Mouse (Mus musculus) gastrocnemius, adult 2 months (tissue): ENCODE measurements around the gene Ror1. TPM values are rescaled to one million over a fixed set of nuclear protein-coding genes. Genes with fewer than 3 reads are reported as not detected.

Experiments
- DNase-seq: peaks from one replicate; pipeline ENCODE4 v3.0.0; 2022
- H3K27ac ChIP-seq: fragments of 200-600 bp; 2 replicates; pipeline ENCODE4 v1.8.1; 2022; ENCODE audit warnings: mild to moderate bottlenecking
- H3K4me3 ChIP-seq: fragments of 200-600 bp; 2 replicates; pipeline ENCODE4 v1.8.1; 2022; ENCODE audit warnings: mild to moderate bottlenecking, moderate library complexity
- CTCF ChIP-seq: fragments of 200-600 bp; IDR thresholded peaks from 2 replicates; pipeline ENCODE4 v1.8.1; 2022; ENCODE audit warnings: antibody characterized with exemption, mild to moderate bottlenecking, moderate library complexity
- intact Hi-C: fragments of 180-260 bp; cut with DNase I; formaldehyde crosslinking; loops from one replicate; pipeline ENCODE4 v1.15.1; 2025
- total RNA-seq, 2 experiments: library from RNA; stranded (reverse); gene quantifications; 2 replicates each; pipeline ENCODE4 v1.2.3; 2021

Ror1 gene
- total RNA-seq, 2 experiments from 2014 or later: 0.79 to 1.5 TPM

DNA sequence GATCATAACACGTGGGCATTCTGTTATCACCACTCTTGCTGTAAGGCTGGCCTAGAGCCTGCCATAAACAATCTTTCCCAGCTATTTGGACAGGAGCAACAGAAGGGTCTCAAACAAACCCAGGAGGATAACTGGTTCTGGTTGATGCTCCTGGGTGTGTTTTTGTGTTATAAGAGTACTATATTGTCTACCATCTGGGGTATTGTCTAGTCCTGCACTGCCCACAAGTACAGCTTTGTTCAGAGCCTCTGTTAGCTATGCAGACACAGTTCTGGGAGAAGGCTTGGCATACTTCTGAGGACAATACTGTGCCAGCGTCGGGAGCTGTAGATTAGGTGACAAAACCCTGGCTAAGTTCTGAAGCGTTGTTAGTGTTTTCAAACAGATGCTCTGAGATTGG is 113.5 kb downstream of the Ror1 start:
- H3K4me3 ChIP-seq: no peak overlapping the region
- DNase-seq: no peak
- no peak overlapping the region for H3K27ac ChIP-seq
- intact Hi-C loops: no loop called here
- TF ChIP-seq CTCF: no peak

DNA sequence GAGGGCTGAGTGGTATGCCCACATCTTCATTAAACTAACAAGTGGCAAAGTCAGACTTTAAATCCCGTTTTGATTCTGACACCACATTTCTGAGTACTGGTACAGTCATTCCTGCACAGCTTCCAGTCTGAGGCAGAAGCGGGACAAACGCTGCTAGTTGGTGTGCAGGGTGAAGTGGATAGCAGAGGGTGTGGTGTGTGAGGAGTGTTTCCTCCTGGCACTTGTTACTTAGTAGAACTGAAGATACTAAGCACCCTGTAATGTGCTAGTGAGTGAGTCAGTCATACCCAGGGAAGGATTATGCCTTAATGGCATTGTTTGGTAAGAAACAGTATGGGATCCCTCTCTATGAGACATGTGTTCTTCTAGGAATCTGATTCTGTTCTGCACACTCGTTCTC is 115.7 kb downstream of the Ror1 start:
- intact Hi-C loops: loop anchor here (5.0 kb wide), 1 partner anchor 196 kb away; no protein-coding TSS in a partner anchor
- no peak overlapping the region for H3K27ac ChIP-seq
- no peak overlapping the region for H3K4me3 ChIP-seq
- no peak for DNase-seq
- no peak for TF ChIP-seq CTCF

DNA sequence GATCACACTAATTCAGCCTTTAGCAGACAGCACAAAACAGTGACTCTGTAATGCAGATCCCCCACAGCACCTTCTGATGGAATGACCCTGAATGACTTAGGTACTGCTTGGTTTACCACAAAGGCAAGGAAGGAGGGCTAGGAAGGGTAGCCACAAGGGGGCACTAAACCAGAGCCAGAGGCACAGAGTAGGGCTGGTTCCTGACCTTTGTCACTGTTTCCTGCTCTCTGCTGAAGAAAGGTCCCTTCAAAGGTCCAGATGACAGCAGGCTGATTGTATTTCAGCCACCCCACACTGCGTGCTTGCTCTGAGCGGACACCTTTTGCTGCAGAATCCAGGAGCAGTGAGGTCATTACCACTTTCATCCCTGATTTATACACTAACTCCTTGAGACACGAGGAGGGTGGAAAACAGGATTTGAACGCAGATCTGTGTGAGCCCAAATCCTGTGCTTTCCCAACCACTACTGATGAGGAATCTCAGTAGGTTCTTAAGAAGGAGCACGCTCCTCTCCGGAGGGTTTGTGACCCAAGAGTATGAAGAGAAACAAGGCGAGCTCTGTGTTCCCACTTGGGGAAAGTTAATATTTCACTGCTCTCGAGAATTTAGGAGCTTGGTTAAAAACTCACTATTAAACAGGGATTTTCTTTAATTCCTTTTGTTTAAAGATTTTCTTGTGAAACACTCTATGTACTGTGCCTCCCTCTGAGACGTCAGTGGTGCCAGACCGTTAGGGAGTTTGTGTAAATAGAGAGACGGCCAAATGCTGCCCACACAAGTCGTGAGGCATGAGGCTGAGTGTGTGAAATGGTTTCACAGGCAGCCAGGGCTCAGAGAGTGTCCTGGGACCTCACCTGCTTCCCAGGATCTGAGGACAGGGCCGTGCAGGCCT is 119.0 kb downstream of the Ror1 start:
- H3K4me3 ChIP-seq: no peak overlapping the region
- intact Hi-C loops: loop anchor here (5.0 kb wide), 1 partner anchor 193 kb away; no protein-coding TSS in a partner anchor
- no peak overlapping the region for H3K27ac ChIP-seq
- peak; percentile 61 for TF ChIP-seq CTCF
- peak; percentile 41 for DNase-seq

- no peak for TF ChIP-seq CTCF
- intact Hi-C loops: no loop called here
- DNase-seq: no peak
- no peak overlapping the region for H3K4me3 ChIP-seq
- no peak overlapping the region for H3K27ac ChIP-seq
These were observed 121.0 kb downstream of the Ror1 start for GRCm38 (mm10) chr4:100216587-100216986.

DNA sequence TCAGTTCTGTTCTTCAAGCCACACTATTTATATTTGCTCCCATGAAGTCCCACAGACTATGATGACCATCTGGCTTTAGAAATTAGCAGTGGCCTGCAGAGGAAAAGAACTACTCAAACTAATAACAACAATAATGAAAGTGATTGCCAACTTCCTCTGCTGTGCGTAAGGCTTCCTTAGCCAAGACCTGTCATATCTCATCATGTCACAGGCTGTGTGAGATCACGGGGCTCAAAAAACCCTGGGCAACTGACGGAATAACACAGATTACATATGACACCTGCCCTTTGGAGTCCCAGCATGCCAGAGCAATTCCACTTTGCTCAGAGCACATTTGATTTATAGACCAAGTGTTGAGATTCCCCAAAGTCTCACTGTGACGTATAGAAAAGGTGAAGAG is 123.4 kb downstream of the Ror1 start:
- no peak overlapping the region for H3K27ac ChIP-seq
- no peak for TF ChIP-seq CTCF
- intact Hi-C loops: no loop called here

GRCm38 (mm10) chr4:100219599-100219998 is 124.0 kb downstream of the Ror1 start:
- no peak for TF ChIP-seq CTCF
- no peak for DNase-seq
- Histone ChIP-seq H3K27ac (no peak overlapping the region), H3K4me3 (no peak overlapping the region)
- intact Hi-C loops: no loop called here

More for the DNA sequence above, 123.4 kb downstream of the Ror1 start:
- no peak overlapping the region for H3K4me3 ChIP-seq
- no peak for DNase-seq

DNA sequence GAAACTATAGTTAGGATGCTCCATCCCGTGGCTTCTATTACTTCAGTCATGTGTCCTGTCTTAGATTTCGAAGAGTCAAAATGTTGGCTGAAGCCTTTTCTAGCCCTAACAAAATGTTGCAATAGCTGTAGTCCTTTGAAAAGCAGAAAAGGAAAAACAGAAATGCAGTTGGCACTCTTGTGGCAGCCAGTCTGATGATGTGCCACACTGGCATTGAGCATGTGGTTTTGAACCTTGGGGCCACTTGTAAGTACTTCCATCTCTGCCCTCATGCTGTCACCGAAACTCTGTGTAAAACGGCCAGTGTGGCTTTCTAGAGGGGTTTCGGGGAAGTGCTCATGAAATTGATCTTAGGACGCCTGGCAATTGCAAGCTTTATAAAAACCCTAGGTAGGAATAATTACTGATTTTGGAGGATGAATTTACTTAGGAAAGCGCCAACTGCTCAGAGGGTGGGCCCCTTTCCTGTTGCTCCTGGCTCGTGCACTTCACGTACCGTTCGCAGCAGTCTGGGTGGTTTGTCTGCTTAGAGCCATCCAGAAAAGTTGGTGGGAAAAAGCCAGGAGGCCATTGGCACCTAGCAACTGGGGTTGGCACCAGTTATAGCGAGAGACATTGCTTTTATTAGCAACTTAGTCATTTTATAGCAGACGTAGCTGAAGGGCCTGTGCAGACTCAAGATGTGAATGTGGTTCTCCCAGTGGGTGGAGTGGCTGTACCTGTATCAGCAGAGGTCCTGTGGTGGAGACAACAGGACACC is 126.6 kb downstream of the Ror1 start:
- peak; percentile 36 for DNase-seq
- no peak for TF ChIP-seq CTCF
- 0 out of 2 replicates have a peak overlapping the region, but pooled peaks have one; percentile 31 for H3K27ac ChIP-seq
- intact Hi-C loops: no loop called here
- H3K4me3 ChIP-seq: no peak overlapping the region

DNA sequence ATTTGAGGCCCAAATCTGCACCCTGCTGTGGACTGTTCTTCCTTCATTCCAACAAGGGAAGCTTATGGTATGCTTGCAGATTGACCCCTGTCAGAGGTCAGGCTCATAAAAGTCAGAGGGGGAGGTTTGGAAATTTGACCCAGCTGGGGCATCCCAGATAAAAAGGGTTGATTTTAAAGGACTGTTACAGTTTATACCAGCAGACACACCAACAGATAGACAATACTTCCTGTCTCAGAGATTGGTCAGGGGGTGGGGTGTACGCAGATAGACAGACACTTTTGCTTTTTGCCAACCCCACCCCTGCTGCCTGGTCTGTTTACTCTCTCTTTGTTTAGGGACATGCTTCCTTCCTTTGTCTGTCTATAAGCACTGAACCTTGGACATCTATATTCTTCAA is 127.9 kb downstream of the Ror1 start:
- no peak overlapping the region for H3K4me3 ChIP-seq
- H3K27ac ChIP-seq: no peak overlapping the region
- no peak for TF ChIP-seq CTCF
- DNase-seq: no peak
- intact Hi-C loops: no loop called here

- TF ChIP-seq CTCF: no peak
- no peak for DNase-seq
- H3K4me3 ChIP-seq: no peak overlapping the region
- no peak overlapping the region for H3K27ac ChIP-seq
- intact Hi-C loops: no loop called here
These were observed 128.4 kb downstream of the Ror1 start for GRCm38 (mm10) chr4:100223965-100224364.

DNA sequence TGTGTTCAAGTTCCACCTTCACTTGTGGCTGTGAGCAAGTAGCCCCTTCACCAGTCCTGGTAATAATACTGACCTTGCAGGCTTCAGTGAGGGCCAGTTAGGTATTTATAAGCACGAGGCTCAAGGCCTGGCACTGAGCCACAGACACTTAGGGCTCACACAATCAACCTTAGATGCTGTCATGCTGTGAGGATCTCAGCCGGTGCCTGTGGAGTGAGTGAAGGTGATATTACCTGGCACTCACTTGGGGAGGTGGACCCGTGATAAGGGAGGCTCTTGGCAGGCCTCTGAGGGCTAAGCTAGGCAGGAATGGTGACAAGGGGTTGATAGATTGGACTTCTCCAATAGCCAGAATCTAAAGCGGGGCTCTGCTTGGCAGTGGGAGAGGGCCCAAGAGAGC is 131.0 kb downstream of the Ror1 start:
- DNase-seq: no peak
- no peak for TF ChIP-seq CTCF
- no peak overlapping the region for H3K4me3 ChIP-seq
- intact Hi-C loops: no loop called here
- no peak overlapping the region for H3K27ac ChIP-seq

DNA sequence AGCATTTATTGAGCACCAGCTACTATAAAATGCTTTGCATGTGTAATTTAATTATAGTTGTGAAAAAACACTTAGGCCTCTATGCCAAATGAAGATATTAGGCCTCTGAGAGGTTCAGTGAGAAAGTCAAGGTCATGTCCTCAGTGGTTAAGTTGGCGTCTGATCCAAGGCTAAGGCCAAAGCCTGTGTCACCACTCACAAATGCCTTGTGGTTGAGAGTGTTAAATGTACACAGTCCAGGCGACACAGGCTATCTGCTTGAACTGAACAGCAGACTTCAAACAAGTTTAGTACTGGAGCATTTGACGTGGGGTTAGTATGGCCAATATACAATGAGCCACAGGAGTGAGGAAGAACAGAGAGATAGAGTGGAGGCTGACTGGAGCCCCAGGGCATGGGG is 132.5 kb downstream of the Ror1 start:
- H3K4me3 ChIP-seq: no peak overlapping the region
- no peak overlapping the region for H3K27ac ChIP-seq
- no peak for DNase-seq
- intact Hi-C loops: no loop called here
- no peak for TF ChIP-seq CTCF

- Histone ChIP-seq H3K27ac (no peak overlapping the region), H3K4me3 (no peak overlapping the region)
- no peak for TF ChIP-seq CTCF
- no peak for DNase-seq
- intact Hi-C loops: loop anchor here (10.0 kb wide), 1 partner anchor 75 kb away; no protein-coding TSS in a partner anchor
These were observed 134.7 kb downstream of the Ror1 start for GRCm38 (mm10) chr4:100230245-100230644.

DNA sequence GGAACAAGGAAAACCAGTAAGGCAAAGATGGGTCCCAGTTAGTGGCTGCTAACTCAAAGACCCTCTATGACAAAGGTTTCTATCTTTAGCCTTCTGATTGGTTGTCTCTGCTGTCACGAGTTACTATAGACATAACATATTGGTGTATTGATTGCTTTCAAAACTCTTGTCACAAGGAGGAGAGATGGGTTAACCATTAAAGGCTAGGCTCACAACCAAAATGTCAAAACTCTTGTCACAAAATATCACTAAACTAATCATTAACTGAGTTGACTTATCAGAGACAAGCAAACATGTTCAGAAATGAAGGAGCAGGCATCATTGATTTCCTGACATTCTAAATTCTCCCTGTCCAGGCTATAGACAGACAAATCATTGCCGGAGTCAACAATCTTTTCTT is 135.4 kb downstream of the Ror1 start:
- intact Hi-C loops: loop anchor here (10.0 kb wide), 1 partner anchor 74 kb away; no protein-coding TSS in a partner anchor

More for the DNA sequence above, 135.4 kb downstream of the Ror1 start:
- TF ChIP-seq CTCF: no peak
- Histone ChIP-seq H3K27ac (no peak overlapping the region), H3K4me3 (no peak overlapping the region)
- DNase-seq: no peak
